Mouse (Mus musculus) lung, postnatal 0 days (tissue): ENCODE results near the gene Dnajb3. TPM values are rescaled to one million over a fixed set of nuclear protein-coding genes. Genes with fewer than 3 reads are reported as not detected.

Source experiments
- ATAC-seq: fragments of 200-750 bp; cut with Nextera tagmentation; 2 replicates; pipeline ENCODE4 v1.8.0; 2017; ENCODE audit warnings: moderate library complexity
- DNase-seq: peaks from one replicate; pipeline ENCODE4 v3.0.0-alpha.2; 2016; ENCODE audit warnings: low spot score
- H3K27ac ChIP-seq: fragments of 300-500 bp; sonication (generic); 2 replicates; pipeline ENCODE4 v1.5.1; 2014; ENCODE audit warnings: antibody characterized with exemption, mild to moderate bottlenecking, low read length, mixed read lengths
- H3K27me3 ChIP-seq: fragments of 300-500 bp; sonication (generic); replicated peaks from 2 replicates; pipeline ENCODE4 v1.6.1; 2014; ENCODE audit warnings: low read length, mixed read lengths; ENCODE audit not compliant: insufficient read depth
- H3K36me3 ChIP-seq: fragments of 300-500 bp; sonication (generic); 2 replicates; pipeline ENCODE4 v1.6.1; 2014; ENCODE audit warnings: low read length, mixed read lengths; ENCODE audit not compliant: insufficient read depth
- H3K4me1 ChIP-seq: fragments of 300-500 bp; sonication (generic); 2 replicates; pipeline ENCODE4 v1.6.1; 2014; ENCODE audit warnings: antibody characterized with exemption, low read depth, low read length, mixed read lengths; ENCODE audit not compliant: insufficient read depth
- H3K4me2 ChIP-seq: fragments of 300-500 bp; sonication (generic); replicated peaks from 2 replicates; pipeline ENCODE4 v1.6.1; 2014; ENCODE audit warnings: low read depth, mild to moderate bottlenecking, low read length, moderate library complexity, mixed read lengths
- H3K4me3 ChIP-seq: fragments of 300-500 bp; sonication (generic); 2 replicates; pipeline ENCODE4 v1.5.1; 2014; ENCODE audit warnings: low read depth, low read length
- H3K9ac ChIP-seq: fragments of 300-500 bp; sonication (generic); replicated peaks from 2 replicates; pipeline ENCODE4 v1.6.1; 2014; ENCODE audit warnings: low read depth, mild to moderate bottlenecking
- H3K9me3 ChIP-seq: fragments of 300-500 bp; sonication (generic); 2 replicates; pipeline ENCODE4 v1.6.1; 2016; ENCODE audit warnings: low read length, mixed read lengths
- CTCF ChIP-seq: IDR thresholded peaks from 2 replicates; pipeline ENCODE4 v1.5.1; 2016; ENCODE audit warnings: antibody characterized with exemption, mild to moderate bottlenecking
- EP300 ChIP-seq: IDR thresholded peaks from 2 replicates; pipeline ENCODE4 v1.6.1; 2016; ENCODE audit warnings: antibody characterized with exemption, mild to moderate bottlenecking, control low read depth
- WGBS: fragments of 180-500 bp; shearing (Covaris S2); extraction: QIAGEN DNeasy Blood & Tissue Kit; methylation state at CpG from one replicate; pipeline ENCODE4 v1.1.7; 2014; 5-methylcytosine and 5-hydroxymethylcytosine counted together
- polyA plus RNA-seq: library from polyadenylated mRNA; unstranded; fragments of >200 nt; fragmentation: Nextera tagmentation; extraction: Ambion mirVana; gene quantifications from 2 replicates; pipeline ENCODE4 v1.2.1, GENCODE M21; 2015

The Dnajb3 gene
- polyA plus RNA-seq, 1 experiment from 2014 or later: 2.7 TPM

DNA sequence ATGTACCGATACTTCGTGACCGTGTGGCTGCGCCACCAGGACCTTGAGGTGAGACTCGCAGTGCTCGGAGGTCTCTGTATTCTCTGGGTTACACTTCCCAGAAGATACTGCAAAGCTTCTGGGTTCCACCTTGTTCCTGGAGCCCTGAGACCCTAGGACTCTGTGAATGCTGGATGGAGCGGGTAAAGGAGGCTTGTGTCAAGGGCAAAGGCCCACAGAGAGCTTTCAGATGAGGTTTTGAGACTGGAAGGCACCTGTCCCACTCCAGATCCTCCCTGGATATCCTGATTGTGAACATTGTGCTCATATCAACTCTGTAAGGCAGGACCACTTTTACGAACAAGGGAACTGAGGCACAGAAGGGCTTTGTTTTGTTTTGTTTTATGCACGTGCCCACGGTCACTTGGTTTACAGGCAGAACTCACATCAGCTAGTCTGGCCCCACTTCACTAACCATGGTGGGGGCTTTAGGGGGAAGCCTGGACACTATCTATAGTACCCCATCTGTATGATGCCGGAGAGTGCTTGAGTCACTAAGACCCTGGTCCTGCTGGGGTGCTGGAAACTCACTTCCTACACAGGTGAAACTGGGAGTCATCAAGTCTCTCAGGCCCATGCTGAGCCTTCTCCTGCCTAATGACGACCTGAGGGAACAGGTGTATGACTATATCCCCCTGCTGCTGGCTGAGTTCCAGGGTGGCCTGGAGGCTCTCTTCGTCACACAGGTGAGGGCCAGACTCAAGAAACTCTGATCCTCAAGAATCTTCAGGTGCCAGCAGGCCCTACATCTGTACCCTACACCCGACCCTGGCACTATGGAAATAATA, 28.1 kb upstream of the Dnajb3 start:
- no peak for DNase-seq
- no peaks in the 10 kb centered on the region for H3K36me3 ChIP-seq
- no peaks in the 10 kb centered on the region for H3K27me3 ChIP-seq
- no peak overlapping the region for H3K9ac ChIP-seq
- no peak for TF ChIP-seq EP300
- no peak for TF ChIP-seq CTCF
- H3K4me3 ChIP-seq: no peak overlapping the region
- WGBS: 64% methylated on average over 14 of the region's 14 CpGs
- no peak overlapping the region for H3K4me2 ChIP-seq
- ATAC-seq: no peak; the same call in 1 of the 2 replicates
- peaks cover 72% of the 10 kb centered on the region for H3K9me3 ChIP-seq
- no peaks in the 10 kb centered on the region for H3K4me1 ChIP-seq
- H3K27ac ChIP-seq: no peak overlapping the region

DNA sequence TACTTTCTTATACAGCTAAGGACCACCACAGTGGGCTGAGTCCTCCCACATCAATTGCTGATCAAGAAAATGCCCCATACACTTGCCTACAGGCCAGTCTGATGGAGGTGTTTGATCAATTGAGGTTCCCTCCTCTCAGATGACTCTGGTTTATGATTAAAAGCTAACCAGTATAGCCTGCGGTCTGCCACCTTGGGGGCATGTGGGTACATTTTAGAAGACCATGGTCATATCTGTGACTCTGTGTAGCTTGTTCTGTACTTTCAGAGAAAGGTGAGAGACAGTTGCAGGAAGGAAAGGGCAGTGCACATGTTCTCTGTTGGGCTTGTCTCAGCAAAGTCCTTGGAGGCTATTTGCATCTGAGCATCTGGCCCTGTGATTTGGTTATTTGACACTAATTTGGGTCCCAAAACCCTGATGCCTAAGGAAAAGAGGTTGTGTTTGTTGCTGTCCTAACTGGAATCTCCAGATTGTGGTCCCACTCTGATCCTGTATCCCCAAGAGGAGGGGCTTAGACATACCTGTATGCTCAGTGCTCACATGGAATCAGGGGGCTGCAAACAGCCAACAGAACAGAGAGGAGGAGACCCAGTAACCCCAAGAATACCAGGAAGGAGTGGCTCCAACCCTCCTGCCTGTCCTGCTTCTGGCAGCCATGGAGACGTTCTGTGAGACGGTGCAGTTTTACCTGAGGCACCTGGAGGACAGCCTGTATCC, 27.2 kb upstream of the Dnajb3 start:
- H3K9ac ChIP-seq: no peak overlapping the region
- no peak overlapping the region for H3K4me2 ChIP-seq
- H3K27ac ChIP-seq: no peak overlapping the region
- ATAC-seq (no peak), DNase-seq (no peak)
- H3K4me1 ChIP-seq: no peaks in the 10 kb centered on the region
- no peak for TF ChIP-seq CTCF
- no peak for TF ChIP-seq EP300
- H3K27me3 ChIP-seq: no peaks in the 10 kb centered on the region
- H3K9me3 ChIP-seq: peaks cover 75% of the 10 kb centered on the region
- 49% methylated on average over 3 of the region's 3 CpGs for WGBS
- no peak overlapping the region for H3K4me3 ChIP-seq
- H3K36me3 ChIP-seq: no peaks in the 10 kb centered on the region

DNA sequence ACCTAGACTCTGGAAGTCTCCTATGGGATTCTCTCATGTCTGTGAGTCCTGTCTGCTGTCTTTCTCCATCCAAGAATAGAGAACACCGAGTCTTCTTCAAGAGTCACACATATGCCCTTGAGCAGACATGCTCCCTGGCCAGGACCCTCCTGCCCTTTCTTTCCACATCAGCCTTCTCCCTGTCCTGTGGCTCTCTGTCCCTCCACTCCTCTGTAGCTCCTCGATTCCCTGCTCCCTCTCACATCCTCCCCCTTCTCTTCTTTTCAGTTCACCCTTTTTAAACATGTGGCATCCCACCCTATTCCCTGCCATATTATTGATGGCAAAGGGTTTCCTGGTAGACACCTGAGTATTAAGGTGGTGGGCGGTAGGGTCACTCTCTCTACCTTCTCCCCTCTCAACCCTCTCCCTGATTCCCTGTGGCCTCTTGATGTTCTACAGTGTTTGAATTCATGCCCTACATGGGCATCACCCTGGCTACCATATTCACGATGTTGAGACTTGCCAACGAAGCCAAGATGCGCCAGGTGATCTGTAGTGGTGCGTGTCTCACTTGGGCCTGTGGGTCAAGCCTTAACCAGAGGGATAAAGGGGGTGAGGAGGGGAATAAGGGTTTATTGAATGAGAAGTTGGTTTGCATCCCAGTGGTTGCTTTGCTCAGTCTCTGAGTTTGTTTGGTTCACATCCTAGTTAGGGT, 26.4 kb upstream of the Dnajb3 start:
- Histone ChIP-seq H3K27ac (no peak overlapping the region), H3K4me2 (no peak overlapping the region)
- no peak for TF ChIP-seq CTCF
- no peak for TF ChIP-seq EP300

DNA sequence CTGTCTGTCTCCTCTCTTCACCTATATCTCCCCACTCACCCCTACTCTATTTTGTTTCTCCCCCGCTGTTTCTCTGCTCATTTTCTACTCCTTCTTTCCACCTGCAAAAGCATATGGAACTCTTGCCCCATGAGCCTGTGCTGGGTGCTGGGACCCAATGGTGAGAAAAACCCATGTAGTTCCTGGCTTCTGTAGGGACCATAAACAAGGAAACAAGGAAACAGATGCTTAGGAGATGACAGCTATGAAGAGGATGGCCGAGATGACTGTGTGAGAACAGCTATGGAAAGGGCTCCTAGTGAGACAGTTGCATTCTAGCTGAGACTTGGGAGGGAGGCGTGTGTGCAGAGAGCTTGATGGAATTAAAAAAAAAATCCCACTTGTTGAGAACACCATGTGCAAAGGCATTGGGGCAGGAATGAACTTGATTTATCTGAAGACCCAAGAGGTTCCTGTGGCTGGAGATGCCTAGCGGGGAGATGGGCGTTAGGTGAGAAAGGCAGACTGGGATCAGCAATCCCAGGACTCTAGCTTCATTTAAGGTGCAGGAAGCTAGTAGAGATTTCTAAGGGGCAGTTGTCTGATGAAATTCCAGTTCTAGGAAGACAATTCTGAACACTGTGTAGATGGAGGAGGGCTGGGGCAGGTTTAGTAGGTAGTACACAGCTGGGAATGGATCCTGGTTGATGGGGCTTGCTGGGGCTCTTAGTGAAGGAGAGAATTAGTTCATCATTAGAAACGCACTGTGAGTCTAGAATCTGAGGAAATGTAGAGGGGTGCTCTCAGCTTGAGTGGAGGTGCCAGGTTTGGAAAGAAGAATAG, 25.6 kb upstream of the Dnajb3 start:
- peaks cover 71% of the 10 kb centered on the region for H3K9me3 ChIP-seq
- H3K27me3 ChIP-seq: no peaks in the 10 kb centered on the region
- H3K36me3 ChIP-seq: no peaks in the 10 kb centered on the region
- H3K4me1 ChIP-seq: no peaks in the 10 kb centered on the region
- no peak for ATAC-seq
- no peak overlapping the region for H3K4me2 ChIP-seq
- WGBS: 72% methylated on average over 6 of the region's 6 CpGs
- H3K27ac ChIP-seq: no peak overlapping the region
- TF ChIP-seq EP300: no peak
- TF ChIP-seq CTCF: no peak
- H3K9ac ChIP-seq: no peak overlapping the region
- H3K4me3 ChIP-seq: no peak overlapping the region
- DNase-seq: no peak

More for the DNA sequence above, 26.4 kb upstream of the Dnajb3 start:
- no peaks in the 10 kb centered on the region for H3K27me3 ChIP-seq
- peaks cover 74% of the 10 kb centered on the region for H3K9me3 ChIP-seq
- ATAC-seq (no peak), DNase-seq (no peak)
- WGBS: 62% methylated on average over 7 of the region's 7 CpGs
- no peaks in the 10 kb centered on the region for H3K36me3 ChIP-seq
- H3K4me1 ChIP-seq: no peaks in the 10 kb centered on the region
- H3K9ac ChIP-seq: no peak overlapping the region
- no peak overlapping the region for H3K4me3 ChIP-seq

DNA sequence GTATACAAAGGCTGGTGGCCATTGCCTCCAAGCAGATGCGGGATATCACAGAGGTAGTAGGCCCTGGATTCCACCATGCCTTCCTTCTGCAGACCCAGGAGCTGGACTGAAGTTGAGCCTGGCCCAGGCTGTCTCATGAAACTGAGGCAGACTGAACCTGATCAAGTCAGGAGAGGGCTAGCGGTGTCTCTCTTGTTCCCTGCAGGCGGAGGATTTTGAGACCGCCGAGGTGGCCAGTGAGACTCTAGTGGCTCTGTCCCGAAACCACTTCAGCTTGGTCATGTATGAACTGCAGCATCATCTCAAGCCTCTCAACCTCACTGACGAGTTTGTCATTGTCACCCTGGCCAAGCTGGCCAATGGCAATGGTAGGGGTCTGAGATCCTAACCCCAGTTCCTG, 24.8 kb upstream of the Dnajb3 start:
- no peaks in the 10 kb centered on the region for H3K36me3 ChIP-seq
- H3K4me1 ChIP-seq: no peaks in the 10 kb centered on the region
- no peak overlapping the region for H3K4me3 ChIP-seq
- TF ChIP-seq CTCF (no peak), EP300 (no peak)
- no peak overlapping the region for H3K27ac ChIP-seq
- no peak overlapping the region for H3K9ac ChIP-seq
- WGBS: 69% methylated on average over 7 of the region's 7 CpGs
- H3K27me3 ChIP-seq: no peaks in the 10 kb centered on the region
- H3K4me2 ChIP-seq: no peak overlapping the region
- ATAC-seq: no peak
- H3K9me3 ChIP-seq: peaks cover 74% of the 10 kb centered on the region
- DNase-seq: no peak
